Mouse (Mus musculus): Measurements from ENCODE around the gene Ccnk. TPM values are rescaled to one million over a fixed set of nuclear protein-coding genes. Genes with fewer than 3 reads are reported as not detected.

The Ccnk gene
- 4.0 and 4.7 TPM in 2 replicates for polyA plus RNA-seq (2015; fragmentation: Nextera tagmentation; extraction: Ambion mirVana)

DNA sequence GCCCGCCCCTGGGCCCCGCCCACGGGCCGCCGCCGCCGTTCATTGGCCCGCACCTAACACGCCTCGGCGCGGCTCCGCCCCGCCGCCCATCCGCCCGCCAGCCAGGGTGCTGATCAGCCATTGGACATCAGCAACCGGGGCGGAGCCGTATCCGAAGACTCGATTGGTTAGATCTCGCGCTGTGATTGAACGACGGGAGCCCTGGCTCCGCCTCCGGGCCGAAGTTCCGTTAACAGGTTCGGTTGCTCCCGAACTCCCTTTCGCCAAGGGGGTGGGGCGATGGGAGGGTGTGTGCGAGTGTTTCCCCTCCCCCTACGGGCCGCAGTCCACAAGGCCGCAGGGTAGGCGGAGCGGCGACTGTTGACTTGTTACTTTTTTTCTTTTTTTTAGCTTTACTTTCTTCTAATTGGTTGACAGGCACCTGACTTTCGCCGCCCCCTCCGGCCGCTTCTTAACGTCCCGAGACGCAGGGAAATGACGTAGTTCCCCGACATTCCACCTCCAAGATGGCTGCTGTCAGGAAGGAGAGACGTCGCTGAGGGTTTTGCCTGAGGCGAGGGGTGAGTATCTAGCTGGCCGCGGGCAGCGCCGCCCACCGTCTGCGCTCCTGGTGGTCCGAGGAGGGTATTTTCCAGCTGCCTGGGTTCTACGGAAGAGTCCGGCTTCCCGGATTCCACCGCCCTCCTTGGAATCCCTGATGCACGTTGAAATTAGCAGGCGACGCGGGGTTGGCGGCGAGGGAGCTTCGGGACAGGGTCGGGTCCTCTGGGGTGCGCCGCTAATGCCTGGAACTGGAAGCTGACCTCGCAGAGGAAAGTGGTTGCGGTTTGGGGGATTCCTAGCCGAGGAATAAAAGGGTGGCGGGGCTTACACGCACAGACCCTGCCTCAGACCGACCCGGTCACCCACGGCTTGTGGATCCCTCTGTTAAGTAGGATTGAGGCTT lies at the start of gene Ccnk:
Gene Ccnk (plus strand): TSS at position 259 of the 946 bp plus-strand sequence.
- peak; percentile 99 for DNase-seq (ENCODE audit: low spot score)

DNA sequence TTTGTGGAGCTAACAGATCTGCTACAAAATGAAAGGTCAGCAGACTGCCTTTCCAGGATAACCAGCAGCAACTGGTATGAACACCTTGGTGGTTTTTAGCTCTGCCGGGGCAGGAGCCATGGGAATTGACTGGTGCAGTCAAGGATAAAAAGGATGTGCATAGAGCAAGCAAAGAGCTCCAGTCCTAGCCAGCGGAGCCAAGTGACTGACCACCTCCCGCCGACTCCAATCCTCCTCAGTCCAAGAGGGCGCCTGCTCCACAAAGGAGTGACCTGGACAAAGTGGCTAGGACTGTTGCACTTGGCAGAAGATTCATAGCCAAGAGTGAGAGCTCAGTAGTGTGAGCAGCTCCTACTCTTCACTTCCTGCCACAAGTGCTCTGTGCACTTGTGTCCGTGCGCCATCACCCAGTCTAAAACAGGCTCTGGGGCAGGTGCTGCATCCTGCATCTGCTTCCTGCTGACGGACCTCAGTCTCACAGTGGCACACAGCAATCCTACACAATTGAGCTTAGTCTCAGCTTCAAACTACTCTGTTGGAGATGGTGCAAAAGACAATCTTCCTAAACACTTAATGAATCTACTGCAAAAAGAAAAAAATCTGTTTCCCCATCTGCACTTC lies 46.8 kb upstream of the Ccnk start:
- DNase-seq (ENCODE audit: low spot score): peak; percentile 47

DNA sequence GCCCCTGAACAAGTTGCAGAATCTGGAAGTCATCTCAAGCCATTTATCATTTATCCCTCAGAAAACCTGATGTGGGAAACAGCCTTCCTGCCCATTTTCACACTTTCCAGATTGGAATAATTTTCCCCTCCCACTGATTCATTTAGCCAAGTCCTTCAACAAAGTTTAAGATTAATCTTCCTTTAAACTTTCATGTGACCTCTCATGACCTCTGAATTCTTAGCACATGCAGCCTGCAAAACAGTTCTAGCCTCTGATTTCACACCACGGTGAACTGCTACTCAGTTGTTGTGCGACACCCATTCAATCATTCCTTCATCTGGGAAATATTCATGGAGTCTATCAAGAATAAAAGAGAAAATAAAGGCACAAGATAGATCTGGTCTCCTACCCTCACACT lies 46.2 kb upstream of the Ccnk start:
- DNase-seq (ENCODE audit: low spot score): no peak

DNA sequence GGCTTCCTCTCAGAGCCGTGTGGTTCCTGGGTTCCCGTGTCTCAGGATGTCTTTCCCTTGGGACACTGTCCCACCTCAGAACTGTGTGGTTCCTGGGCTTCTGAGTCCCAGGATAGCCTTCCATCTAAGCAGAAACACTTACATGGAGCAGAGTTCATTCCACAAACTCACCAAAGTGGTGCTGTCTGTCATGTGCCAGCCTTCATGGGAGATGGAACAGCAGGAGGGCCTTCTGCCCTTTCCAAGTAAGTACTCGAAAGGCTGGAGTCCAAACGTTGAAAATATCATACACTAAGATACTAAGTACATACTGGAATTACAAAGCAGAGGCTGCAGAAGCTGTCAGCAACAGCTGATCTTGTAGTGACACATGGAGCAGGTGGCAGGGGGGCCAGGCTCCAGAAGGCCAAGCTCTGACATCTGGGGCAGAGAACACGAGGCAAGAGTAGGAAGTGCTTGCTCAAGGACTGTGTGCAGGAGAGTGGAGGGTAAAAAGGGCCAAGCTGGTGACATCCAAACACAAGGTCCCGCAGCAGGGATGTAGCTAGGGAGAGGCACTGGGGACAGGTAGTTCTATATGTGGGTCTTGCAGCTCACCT lies 43.7 kb upstream of the Ccnk start:
- DNase-seq (ENCODE audit: low spot score): no peak

DNA sequence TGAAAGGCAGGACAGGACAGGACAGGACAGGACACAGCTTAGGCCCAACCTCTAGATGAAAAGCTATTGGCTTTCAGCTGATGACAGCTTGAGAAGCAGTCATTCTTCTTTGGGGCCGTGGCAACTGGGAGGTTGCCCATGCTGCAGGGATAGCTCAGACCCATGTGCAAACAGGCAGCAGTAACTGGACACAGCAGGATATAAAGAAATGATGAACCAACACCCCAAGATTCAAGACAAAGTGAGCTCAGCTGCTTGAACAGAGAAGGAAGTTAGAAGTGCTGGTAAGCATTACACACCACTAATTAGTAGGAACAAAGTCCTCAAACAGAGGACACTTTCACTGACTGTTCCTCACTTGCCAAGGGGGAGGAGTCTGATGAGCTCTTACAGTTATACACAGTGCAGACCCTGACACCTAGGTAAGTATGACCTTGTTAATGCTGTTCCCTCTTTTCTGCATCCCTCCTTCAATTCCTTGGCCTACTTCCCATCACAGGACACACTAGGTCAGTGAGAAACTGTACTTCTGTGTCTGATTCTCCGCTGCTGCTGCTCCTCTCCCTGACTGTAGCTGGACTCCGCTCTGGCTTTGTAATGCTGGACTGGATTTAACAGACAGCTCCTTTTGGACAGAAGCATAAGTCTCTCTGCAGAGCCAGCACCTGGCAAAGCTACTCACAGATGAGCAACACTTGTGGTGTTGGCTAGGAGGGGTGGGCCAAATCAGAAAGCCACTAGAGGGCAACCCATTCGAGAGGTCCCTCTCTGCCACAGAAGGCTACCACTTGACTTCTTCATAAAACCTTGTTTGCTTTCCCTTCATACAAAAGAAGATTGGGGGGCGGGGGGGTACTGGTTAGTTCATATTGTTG lies 35.5 kb upstream of the Ccnk start:
- DNase-seq (ENCODE audit: low spot score): no peak

DNA sequence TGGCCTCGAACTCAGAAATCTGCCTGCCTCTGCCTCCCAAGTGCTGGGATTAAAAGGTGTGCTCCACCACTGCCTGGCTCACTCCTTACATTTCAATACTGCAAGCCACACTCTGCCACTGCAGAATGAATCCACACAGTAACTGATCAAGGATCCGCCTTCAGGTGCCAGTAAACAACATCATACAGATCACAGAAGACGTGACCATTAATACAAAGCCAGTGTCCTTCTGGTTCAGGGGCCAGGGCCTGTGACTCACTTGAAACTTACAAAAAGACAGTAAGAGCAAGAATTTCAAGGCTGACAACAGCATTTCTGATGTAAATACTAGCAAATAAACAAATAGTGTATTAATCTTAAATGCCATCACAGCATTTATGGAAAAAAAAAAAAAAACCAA lies 34.2 kb upstream of the Ccnk start:
- no peak for DNase-seq (ENCODE audit: low spot score)

DNA sequence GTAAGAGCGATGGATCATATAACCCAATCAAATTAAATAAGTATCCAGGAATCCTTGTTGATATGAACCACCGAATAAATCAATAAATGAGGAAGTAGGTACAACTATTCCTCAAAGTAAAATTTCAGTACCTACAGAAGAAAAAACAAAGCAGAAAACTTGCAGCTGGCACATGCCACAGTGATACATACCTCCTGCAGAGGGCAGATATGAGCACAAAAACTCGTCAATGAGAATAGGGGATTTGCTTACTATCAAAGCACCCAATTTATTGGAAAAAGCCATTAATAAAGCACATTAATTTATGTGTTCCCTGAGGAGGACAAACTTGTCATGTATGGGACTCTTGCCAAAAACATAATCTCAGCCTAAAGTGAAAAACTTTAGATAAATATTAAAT lies 29.6 kb upstream of the Ccnk start:
- DNase-seq (ENCODE audit: low spot score): no peak

DNA sequence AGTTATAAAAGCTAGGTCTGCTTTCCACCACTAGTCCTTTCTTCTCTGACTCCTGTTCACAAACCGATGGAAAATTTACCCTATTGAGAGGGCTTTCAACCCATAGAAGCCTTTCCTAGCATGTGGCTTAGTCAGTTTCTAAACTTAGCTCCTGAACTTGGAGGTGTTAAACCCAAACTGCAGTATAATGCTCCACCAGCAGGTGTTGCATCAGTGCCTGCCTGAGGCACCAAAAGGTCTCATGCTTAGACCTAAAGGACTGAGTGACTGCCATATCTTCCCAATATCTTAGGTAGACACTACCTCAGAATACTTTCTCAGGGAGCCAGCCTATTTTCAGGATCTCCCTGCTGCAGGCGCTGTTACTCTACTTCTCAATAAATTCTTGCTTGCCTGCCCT lies 26.6 kb upstream of the Ccnk start:
- DNase-seq (ENCODE audit: low spot score): peak; percentile 14

DNA sequence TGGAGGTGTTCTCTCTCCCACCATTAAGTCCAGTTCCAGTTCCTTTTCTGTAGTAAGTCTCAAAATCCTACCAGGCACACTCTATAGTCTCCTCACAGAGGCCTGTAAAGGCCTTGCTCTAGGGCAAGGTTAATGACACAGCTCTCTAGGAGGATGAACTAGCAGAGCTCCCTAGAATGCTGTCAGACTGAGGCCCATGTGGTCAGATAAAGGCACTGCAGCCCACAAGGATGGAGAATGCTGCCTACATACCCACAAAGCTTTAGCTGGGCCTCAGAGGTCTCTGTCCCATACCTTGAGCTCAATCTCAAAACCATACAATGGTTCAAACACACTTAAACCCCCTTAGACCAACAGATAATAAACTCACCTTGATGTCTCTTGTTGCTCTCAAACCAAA lies 19.5 kb upstream of the Ccnk start:
- DNase-seq (ENCODE audit: low spot score): no peak

DNA sequence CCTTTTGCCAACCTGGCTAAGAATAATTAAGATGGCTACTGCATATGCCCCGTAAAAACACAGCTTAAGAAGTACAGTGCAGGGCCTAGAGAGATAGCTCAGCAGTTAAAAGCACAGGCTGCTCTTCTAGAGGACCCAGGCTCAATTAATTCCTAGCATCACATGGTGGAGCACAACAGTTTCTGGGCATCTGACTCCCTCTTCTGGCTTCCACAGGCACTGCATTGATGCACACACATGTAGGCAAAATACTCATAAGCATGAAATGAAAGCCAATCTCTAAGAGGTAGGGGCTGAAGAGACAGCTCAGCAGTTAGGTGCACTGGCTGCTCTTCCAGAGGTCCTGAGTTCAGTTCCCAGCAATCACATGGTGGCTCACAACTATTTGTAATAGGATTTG lies 17.3 kb upstream of the Ccnk start:
- DNase-seq (ENCODE audit: low spot score): peak; percentile 30

DNA sequence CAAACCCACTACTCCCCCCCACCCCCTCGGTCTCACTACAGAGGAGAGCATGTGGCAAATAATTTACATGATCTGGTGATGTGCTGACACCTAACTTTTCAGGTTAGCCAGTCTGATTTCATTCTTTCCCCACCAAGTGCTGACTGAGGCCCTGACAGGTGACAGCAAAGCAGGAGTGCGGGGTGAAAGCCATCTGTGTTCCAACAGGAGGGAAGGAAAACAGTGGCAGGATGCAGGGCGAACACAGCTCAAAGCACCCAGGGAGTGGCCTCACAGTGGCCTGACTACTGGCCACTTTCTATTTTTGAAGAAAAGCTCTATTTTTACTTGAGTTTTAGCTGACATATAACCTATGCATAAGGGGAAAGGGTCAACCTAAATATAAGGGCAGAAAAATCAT lies 15.7 kb upstream of the Ccnk start:
- DNase-seq (ENCODE audit: low spot score): no peak

DNA sequence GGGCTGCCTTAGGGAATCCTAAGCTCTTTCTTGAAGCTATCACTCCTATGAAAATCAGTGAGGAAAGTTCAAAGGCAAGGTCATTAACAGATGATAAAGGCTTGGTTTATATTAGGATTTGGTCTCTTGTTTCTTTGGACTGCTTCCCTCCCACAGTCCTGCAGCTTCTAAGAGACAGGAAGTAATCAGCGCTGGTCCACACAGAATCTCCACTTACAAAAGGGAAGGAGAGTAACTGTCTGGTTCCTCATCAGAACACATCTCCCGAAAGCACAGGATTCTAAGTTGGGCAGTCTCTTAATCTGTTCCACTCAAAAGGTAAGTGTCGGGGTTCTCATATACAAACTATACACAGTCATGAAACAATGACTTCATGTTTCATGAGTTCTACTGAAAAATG lies 10.5 kb upstream of the Ccnk start:
- no peak for DNase-seq (ENCODE audit: low spot score)

DNA sequence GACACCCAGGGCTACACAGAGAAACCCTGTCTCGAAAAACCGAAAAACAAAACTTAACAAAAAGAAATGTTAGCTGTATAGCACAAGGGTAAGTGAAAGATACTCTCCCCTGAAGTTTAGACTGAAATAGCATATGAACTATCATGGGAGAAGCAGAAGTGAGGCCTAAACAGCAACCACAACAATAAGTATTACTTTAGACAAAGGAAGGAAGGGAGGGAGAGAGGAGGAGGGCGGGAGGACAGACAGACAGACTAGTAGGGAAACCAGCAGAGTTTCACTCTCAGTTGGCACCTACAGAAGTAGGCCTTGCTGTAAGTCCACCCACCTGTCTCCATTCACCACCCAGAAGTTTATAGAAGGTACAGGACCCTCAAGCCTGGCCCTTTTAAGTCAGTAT lies 8.9 kb upstream of the Ccnk start:
- no peak for DNase-seq (ENCODE audit: low spot score)

DNA sequence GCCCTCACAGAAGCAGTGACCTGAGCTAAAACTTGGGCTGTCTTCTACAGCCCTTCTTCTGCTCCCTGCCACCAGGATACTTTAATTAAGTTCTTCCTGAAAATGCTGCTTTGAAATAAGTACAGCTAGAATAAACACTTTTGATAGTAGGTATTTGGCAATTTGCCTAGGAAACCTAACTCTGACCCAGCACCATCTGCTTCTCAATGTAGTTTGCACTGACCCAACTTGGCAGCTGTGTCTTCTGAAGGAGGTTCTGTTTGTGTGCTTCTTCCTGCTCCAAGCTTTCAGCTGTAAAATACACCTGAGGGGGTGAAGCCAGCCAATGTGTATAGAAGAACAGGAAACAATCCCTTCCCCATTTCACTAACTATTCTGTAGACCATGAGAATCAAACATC lies 8.0 kb upstream of the Ccnk start:
- no peak for DNase-seq (ENCODE audit: low spot score)

DNA sequence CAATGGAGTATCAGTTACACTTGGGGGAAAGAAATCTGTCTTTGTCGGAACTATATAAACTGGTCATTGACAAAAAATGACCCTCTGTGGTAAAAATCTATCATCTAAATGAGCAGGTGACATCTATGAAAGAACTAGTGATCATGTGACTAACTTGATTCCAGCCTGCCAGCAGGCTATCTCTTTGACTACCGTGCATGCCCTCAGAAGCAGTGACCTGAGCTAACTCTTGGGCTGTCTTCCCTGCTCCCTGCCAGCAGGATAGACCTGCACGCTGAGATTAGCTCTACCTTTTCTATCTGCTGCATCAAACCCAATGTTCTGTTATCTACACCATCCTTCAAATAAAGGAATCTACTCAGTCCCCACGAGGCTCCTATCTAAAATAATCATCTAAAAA lies 6.7 kb upstream of the Ccnk start:
- no peak for DNase-seq (ENCODE audit: low spot score)

DNA sequence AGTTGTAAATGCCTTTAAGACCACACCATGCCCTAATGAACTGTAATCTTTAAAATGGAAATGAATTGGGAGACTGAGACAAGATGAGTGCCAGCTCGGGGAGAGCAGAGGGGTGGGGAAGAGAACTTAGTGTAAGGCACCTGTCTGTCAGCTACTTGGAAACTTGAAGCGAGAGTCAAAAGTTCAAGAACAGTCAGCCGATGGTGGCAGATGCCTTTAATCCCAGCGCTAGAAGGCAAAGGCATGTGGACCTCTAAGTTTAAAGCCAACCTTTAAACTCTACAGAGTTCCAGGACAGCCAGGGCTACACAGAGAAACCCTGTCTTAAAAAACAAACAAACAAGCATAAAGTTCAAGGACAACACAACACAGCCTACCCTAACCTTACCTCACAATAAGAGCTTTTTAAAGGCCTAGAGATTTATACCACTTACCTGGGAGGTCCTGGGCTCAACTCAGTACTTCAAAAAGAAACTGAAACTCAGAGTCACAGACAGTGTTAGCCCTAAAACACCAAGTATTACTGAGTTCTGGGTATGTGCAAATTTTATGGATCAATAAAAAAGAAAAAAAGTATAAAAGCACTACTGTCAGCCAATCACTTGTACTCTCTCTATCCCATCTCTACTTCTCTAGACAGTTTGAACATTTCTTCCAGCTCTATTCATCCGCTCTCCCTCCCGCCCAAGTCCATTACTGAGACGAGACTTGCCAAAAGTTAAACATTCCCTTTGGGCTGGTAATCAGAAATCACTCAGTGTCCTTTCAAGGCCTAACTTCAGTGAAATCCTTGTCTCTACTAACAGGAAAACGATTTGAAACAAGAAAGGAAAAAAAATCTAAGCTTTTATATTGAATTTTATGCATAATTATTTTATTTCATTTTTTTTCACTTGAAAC lies 4.5 kb upstream of the Ccnk start:
- no peak for DNase-seq (ENCODE audit: low spot score)

DNA sequence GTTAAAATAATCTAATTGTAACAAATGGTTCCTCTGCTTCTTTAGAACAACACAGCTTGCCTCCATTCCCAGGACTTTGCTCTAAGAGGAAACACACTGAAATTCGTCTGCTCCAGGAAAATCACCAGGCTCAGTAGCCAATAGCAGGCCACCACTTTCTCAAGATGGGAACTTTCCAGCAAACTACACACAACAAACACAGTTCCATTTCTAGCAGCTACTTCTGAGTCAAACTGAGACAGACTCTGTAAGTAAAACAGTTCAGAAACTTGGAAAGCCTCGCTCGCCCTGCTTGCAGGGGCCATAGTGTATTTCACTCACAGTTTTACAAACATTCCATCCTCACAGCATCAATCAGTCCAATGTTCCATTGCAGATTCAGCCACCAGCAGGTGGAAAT lies 3.0 kb upstream of the Ccnk start:
- DNase-seq (ENCODE audit: low spot score): no peak

DNA sequence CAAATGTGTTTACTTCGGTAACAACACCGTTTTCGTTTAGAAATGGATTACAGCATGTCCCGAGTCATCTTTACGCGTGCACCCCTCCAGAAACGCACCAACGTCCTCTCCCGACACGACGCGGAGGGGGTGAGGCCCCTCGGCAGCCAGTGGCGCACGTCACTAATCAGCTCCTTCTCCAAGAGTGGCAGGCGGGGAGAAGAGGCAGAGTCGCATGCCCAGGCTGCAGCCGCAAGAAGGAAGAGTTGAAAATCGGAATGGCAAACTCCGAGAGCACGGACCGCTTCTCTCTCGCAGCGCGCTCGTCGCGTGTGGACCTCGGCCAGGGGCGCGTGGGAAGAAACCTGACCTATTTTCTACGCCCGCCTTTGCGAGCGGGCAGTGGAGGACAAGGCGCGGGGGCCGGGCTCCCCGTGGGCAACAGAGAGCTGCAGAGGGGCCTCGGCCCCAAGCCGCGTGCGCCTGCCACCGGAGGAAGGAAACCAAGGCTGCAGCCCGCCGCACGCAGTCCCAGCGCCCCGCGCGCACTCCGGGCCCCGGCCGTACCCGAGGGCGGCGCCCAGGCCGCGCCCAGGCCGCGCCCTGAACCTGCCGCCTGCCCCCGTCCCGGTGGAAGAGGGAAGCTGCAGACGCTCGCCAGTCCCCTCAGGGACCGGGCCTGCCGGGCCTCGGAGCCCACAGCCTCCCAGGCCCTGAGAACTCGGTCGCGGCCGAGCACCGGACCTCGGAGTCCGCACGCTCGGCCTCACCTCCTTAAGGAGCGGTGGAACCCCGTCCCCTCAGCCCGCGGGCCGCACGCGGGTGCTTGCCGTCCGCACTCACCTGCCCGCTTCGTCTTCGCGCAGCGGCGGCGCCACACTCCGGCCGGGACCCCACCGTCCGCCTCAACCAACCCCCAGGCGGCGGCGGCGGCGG lies 791 bp upstream of the Ccnk start:
- DNase-seq (ENCODE audit: low spot score): peak; percentile 60

DNA sequence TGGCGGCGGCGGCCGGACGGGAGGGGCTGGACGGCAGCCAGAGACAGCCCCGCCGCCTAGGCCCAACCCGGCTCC lies 296 bp upstream of the Ccnk start, which contains the start of gene Setd3:
Gene Setd3 (minus strand): TSS at position 69 of the 75 bp plus-strand sequence.
- DNase-seq (ENCODE audit: low spot score): no peak

DNA sequence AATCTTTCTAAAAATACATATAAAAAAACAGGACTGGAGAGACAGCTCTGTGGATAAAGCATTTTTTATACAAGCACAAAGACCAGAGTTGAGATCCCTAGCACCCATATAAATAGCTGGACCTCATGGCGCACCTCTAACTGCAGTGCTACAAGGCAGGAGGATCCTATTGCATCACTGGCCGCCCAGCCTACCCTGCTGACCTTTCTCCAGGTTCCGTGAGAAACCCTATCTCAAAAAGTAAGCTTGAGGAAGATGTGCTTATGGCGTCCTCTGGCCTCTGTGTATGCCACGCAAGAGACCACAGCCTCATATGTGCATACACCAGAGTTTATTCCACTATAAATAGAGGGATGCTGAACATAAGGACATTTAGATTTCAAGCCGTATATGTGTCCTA lies 2.3 kb downstream of the Ccnk start:
- no peak for DNase-seq (ENCODE audit: low spot score)

Measured in thymus, postnatal 0 days (tissue).